Mouse (Mus musculus): Measurements from ENCODE around the gene Olfr566. TPM values are rescaled to one million over a fixed set of nuclear protein-coding genes. Genes with fewer than 3 reads are reported as not detected.

Olfr566 gene
- polyA plus RNA-seq (2015; fragmentation: Nextera tagmentation; extraction: Ambion mirVana): not detected in 2 replicates

GRCm38 (mm10) chr7:102858665-102859064 lies at the start of gene Olfr566:
Gene Olfr566 (minus strand): TSS chr7:102858765.
- no peak within 1 kb of the TSS for H3K9ac ChIP-seq
- no peaks in the 10 kb centered on the region for H3K9me3 ChIP-seq
- H3K4me1 ChIP-seq: no peaks in the 10 kb centered on the region
- 75% methylated on average over 1 of the region's 1 CpGs for WGBS
- no peak within 1 kb of the TSS for H3K27ac ChIP-seq (replicated peaks)
- no peak within 1 kb of the TSS for H3K4me2 ChIP-seq
- no peak within 1 kb of the TSS for H3K4me3 ChIP-seq
- no peaks in the 10 kb centered on the region for H3K27me3 ChIP-seq (replicated peaks)
- no peaks in the 10 kb centered on the region for H3K36me3 ChIP-seq
- no peak for ATAC-seq (ENCODE audit: extremely low read depth, insufficient number of reproducible peaks, low FRiP score, low TSS enrichment)

GRCm38 (mm10) chr7:102890782-102891181 lies 32.2 kb upstream of the Olfr566 start, which contains the start of gene Olfr569:
Gene Olfr569 (minus strand): TSS chr7:102890882.
- no peak within 1 kb of the TSS for H3K4me2 ChIP-seq
- no peak within 1 kb of the TSS for H3K27ac ChIP-seq (replicated peaks)
- WGBS: 63% methylated on average over 3 of the region's 3 CpGs
- ATAC-seq (ENCODE audit: extremely low read depth, insufficient number of reproducible peaks, low FRiP score, low TSS enrichment): no peak
- H3K9me3 ChIP-seq: no peaks in the 10 kb centered on the region
- H3K9ac ChIP-seq: no peak within 1 kb of the TSS
- no peaks in the 10 kb centered on the region for H3K27me3 ChIP-seq (replicated peaks)
- H3K4me3 ChIP-seq: no peak within 1 kb of the TSS
- H3K4me1 ChIP-seq: no peaks in the 10 kb centered on the region
- H3K36me3 ChIP-seq: no peaks in the 10 kb centered on the region

- H3K9ac ChIP-seq: no peak within 1 kb of the TSS
- no peak within 1 kb of the TSS for H3K27ac ChIP-seq (replicated peaks)
- H3K4me1 ChIP-seq: no peaks in the 10 kb centered on the region
- H3K27me3 ChIP-seq (replicated peaks): no peaks in the 10 kb centered on the region
- H3K9me3 ChIP-seq: no peaks in the 10 kb centered on the region
- no peak within 1 kb of the TSS for H3K4me2 ChIP-seq
- ATAC-seq (ENCODE audit: extremely low read depth, insufficient number of reproducible peaks, low FRiP score, low TSS enrichment): no peak
- no peaks in the 10 kb centered on the region for H3K36me3 ChIP-seq
- no peak within 1 kb of the TSS for H3K4me3 ChIP-seq
These were observed 18.3 kb upstream of the Olfr566 start, which contains the start of gene Olfr568 for GRCm38 (mm10) chr7:102876822-102877221. Gene Olfr568 (plus strand): TSS chr7:102877122.

DNA sequence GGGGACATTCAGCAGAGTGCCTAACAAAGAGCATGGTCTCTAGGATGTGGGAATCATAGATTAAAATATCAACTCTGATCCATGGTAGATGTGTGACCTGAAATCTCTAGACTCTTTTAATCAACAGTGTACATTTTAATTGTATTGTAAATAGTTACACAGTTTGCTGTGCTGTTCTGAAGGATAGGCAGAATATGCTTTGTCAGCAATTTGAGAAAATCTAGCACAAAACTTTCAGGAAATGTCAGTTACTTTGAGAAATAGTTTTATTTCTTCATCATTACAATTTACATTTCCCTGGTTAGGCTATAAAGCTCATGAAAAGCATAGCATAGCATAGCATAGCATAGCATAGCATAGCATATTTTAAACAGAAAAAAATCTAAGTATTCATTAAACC lies 2.8 kb downstream of the Olfr566 start:
- no peak overlapping the region for H3K4me2 ChIP-seq
- H3K27me3 ChIP-seq (replicated peaks): no peaks in the 10 kb centered on the region
- no peak overlapping the region for H3K4me3 ChIP-seq
- H3K9ac ChIP-seq: no peak overlapping the region
- H3K9me3 ChIP-seq: no peaks in the 10 kb centered on the region
- H3K36me3 ChIP-seq: no peaks in the 10 kb centered on the region
- H3K27ac ChIP-seq (replicated peaks): no peak overlapping the region
- H3K4me1 ChIP-seq: no peaks in the 10 kb centered on the region
- ATAC-seq (ENCODE audit: extremely low read depth, insufficient number of reproducible peaks, low FRiP score, low TSS enrichment): no peak

Other genes starting within 250 kb of the Olfr566 start
- not detected in 2 replicates for gene Olfr553, start 240.5 kb downstream of the Olfr566 start, polyA plus RNA-seq (2015; fragmentation: Nextera tagmentation; extraction: Ambion mirVana)
- not detected in 2 replicates for gene Olfr554, start 220.3 kb downstream of the Olfr566 start, polyA plus RNA-seq (2015; fragmentation: Nextera tagmentation; extraction: Ambion mirVana)
- gene Olfr555, start 199.9 kb downstream of the Olfr566 start, polyA plus RNA-seq (2015; fragmentation: Nextera tagmentation; extraction: Ambion mirVana): not detected in 2 replicates
- gene Olfr556, start 193.9 kb downstream of the Olfr566 start, polyA plus RNA-seq (2015; fragmentation: Nextera tagmentation; extraction: Ambion mirVana): not detected in 2 replicates
- 11.3 and 12.1 TPM in 2 replicates for gene Trim68, start 171.4 kb downstream of the Olfr566 start, polyA plus RNA-seq (2015; fragmentation: Nextera tagmentation; extraction: Ambion mirVana)
- gene Olfr557, start 162.9 kb downstream of the Olfr566 start, polyA plus RNA-seq (2015; fragmentation: Nextera tagmentation; extraction: Ambion mirVana): not detected in 2 replicates
- 0.05 TPM in 1 of 2 replicates, not detected in the other for gene Olfr558, start 156.6 kb downstream of the Olfr566 start, polyA plus RNA-seq (2015; fragmentation: Nextera tagmentation; extraction: Ambion mirVana)
- not detected in 2 replicates for gene Olfr33, start 139.7 kb downstream of the Olfr566 start, polyA plus RNA-seq (2015; fragmentation: Nextera tagmentation; extraction: Ambion mirVana)
- not detected in 2 replicates for gene Olfr559, start 131.3 kb downstream of the Olfr566 start, polyA plus RNA-seq (2015; fragmentation: Nextera tagmentation; extraction: Ambion mirVana)
- not detected in 2 replicates for gene Olfr560, start 99.4 kb downstream of the Olfr566 start, polyA plus RNA-seq (2015; fragmentation: Nextera tagmentation; extraction: Ambion mirVana)
- gene Olfr78, start 99.3 kb downstream of the Olfr566 start, polyA plus RNA-seq (2015; fragmentation: Nextera tagmentation; extraction: Ambion mirVana): 0.16 TPM in 1 of 2 replicates, not detected in the other
- not detected in 2 replicates for gene Olfr561, start 87.5 kb downstream of the Olfr566 start, polyA plus RNA-seq (2015; fragmentation: Nextera tagmentation; extraction: Ambion mirVana)
- not detected in 2 replicates for gene Olfr564, start 55.3 kb downstream of the Olfr566 start, polyA plus RNA-seq (2015; fragmentation: Nextera tagmentation; extraction: Ambion mirVana)
- not detected in 2 replicates for gene Olfr568, start 18.4 kb upstream of the Olfr566 start, polyA plus RNA-seq (2015; fragmentation: Nextera tagmentation; extraction: Ambion mirVana)
- gene Olfr569, start 32.1 kb upstream of the Olfr566 start, polyA plus RNA-seq (2015; fragmentation: Nextera tagmentation; extraction: Ambion mirVana): not detected in 2 replicates
- gene Olfr570, start 35.8 kb upstream of the Olfr566 start, polyA plus RNA-seq (2015; fragmentation: Nextera tagmentation; extraction: Ambion mirVana): not detected in 2 replicates
- gene Olfr571, start 58.8 kb upstream of the Olfr566 start, polyA plus RNA-seq (2015; fragmentation: Nextera tagmentation; extraction: Ambion mirVana): not detected in 2 replicates
- gene Olfr572, start 65.6 kb upstream of the Olfr566 start, polyA plus RNA-seq (2015; fragmentation: Nextera tagmentation; extraction: Ambion mirVana): not detected in 2 replicates
- not detected in 2 replicates for gene Olfr573-ps1, start 83.8 kb upstream of the Olfr566 start, polyA plus RNA-seq (2015; fragmentation: Nextera tagmentation; extraction: Ambion mirVana)
- gene Olfr574, start 89.7 kb upstream of the Olfr566 start, polyA plus RNA-seq (2015; fragmentation: Nextera tagmentation; extraction: Ambion mirVana): not detected in 2 replicates
- not detected in 2 replicates for gene Olfr575, start 100.0 kb upstream of the Olfr566 start, polyA plus RNA-seq (2015; fragmentation: Nextera tagmentation; extraction: Ambion mirVana)
- not detected in 2 replicates for gene Olfr576, start 103.9 kb upstream of the Olfr566 start, polyA plus RNA-seq (2015; fragmentation: Nextera tagmentation; extraction: Ambion mirVana)
- gene Olfr577, start 117.2 kb upstream of the Olfr566 start, polyA plus RNA-seq (2015; fragmentation: Nextera tagmentation; extraction: Ambion mirVana): not detected in 2 replicates
- not detected in 2 replicates for gene Olfr578, start 130.6 kb upstream of the Olfr566 start, polyA plus RNA-seq (2015; fragmentation: Nextera tagmentation; extraction: Ambion mirVana)
- gene Olfr582, start 179.3 kb upstream of the Olfr566 start, polyA plus RNA-seq (2015; fragmentation: Nextera tagmentation; extraction: Ambion mirVana): not detected in 2 replicates
- gene Olfr583, start 192.5 kb upstream of the Olfr566 start, polyA plus RNA-seq (2015; fragmentation: Nextera tagmentation; extraction: Ambion mirVana): not detected in 2 replicates
- not detected in 2 replicates for gene Olfr584, start 223.1 kb upstream of the Olfr566 start, polyA plus RNA-seq (2015; fragmentation: Nextera tagmentation; extraction: Ambion mirVana)
- gene Olfr585, start 239.0 kb upstream of the Olfr566 start, polyA plus RNA-seq (2015; fragmentation: Nextera tagmentation; extraction: Ambion mirVana): not detected in 2 replicates